Mouse (Mus musculus) limb, embryonic 15.5 days (tissue): ENCODE results near the gene Chpt1. TPM values are rescaled to one million over a fixed set of nuclear protein-coding genes. Genes with fewer than 3 reads are reported as not detected.

Experiments used
- ATAC-seq: fragments of 200-750 bp; cut with Nextera tagmentation; 2 replicates; pipeline ENCODE4 v1.8.0; 2017; ENCODE audit warnings: low read depth, moderate TSS enrichment; ENCODE audit not compliant: insufficient number of reproducible peaks, low FRiP score, low TSS enrichment
- H3K27ac ChIP-seq: fragments of 300-500 bp; sonication (generic); 2 replicates; pipeline ENCODE4 v1.5.1; 2015; ENCODE audit warnings: moderate library complexity, mild to moderate bottlenecking, inconsistent platforms
- H3K27me3 ChIP-seq: fragments of 300-500 bp; sonication (generic); 2 replicates; pipeline ENCODE4 v1.6.1; 2015; ENCODE audit warnings: inconsistent platforms
- H3K36me3 ChIP-seq: fragments of 300-500 bp; sonication (generic); 2 replicates; pipeline ENCODE4 v1.6.1; 2015; ENCODE audit warnings: inconsistent platforms
- H3K4me1 ChIP-seq: fragments of 300-500 bp; sonication (generic); 2 replicates; pipeline ENCODE4 v1.6.1; 2015; ENCODE audit warnings: inconsistent platforms
- H3K4me2 ChIP-seq: fragments of 300-500 bp; sonication (generic); 2 replicates; pipeline ENCODE4 v1.6.1; 2015; ENCODE audit warnings: mild to moderate bottlenecking, inconsistent platforms
- H3K4me3 ChIP-seq: fragments of 300-500 bp; sonication (generic); 2 replicates; pipeline ENCODE4 v1.5.1; 2015; ENCODE audit warnings: mild to moderate bottlenecking, inconsistent platforms
- H3K9ac ChIP-seq: fragments of 300-500 bp; sonication (generic); 2 replicates; pipeline ENCODE4 v1.6.1; 2015; ENCODE audit warnings: inconsistent platforms
- H3K9me3 ChIP-seq: fragments of 300-500 bp; sonication (generic); 2 replicates; pipeline ENCODE4 v1.6.1; 2016; ENCODE audit warnings: inconsistent platforms
- WGBS: fragments of 180-500 bp; shearing (Covaris S2); methylation state at CpG from one replicate; pipeline ENCODE4 v1.1.7; 2015; 5-methylcytosine and 5-hydroxymethylcytosine counted together
- polyA plus RNA-seq: library from polyadenylated mRNA; unstranded; fragments of >200 nt; fragmentation: Nextera tagmentation; extraction: Ambion mirVana; gene quantifications from 2 replicates; pipeline ENCODE4 v1.2.1, GENCODE M21; 2015

The Chpt1 gene
- polyA plus RNA-seq, 1 experiment from 2014 or later = 27.9 TPM

DNA sequence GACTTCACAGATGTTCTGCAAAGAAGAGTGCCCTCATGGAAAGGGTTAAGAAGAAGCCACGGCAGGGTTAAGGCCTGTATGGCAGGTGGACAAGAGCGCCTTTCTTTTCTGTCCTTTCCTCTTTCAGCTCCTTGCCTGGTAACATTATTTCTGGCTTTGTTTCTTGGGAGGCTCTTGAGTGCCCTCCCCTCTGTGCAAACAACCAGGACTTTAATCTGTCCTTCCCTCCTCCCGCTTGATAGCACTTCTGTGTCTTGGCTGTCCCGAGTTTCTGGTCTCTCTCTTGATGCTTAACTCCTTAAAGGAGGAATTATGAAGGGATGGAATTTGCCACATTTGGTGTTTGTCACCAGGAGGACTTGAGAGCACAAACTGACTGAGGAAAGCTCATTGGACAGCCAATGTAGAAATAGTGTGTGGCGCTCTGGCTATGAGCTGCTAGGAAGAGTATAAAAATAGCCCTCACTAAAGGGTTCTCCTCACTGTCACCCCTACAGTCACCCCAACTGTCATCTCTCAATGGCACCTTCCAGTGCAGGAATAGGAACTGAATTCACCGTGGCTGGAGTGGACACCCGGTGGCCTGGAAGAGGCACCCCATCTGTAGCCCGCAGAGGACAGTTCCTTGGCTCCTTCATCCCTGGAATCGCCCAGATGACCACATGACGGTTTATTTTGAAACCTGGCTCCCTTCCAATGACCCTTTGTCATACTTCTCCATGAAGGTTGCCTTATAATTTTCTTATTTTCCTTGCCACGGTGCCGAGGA is 6.8 kb upstream of the Chpt1 start:
- Histone ChIP-seq H3K27me3 (no peaks in the 10 kb centered on the region), H3K4me2 (no peak overlapping the region), H3K9me3 (no peaks in the 10 kb centered on the region), H3K36me3 (no peaks in the 10 kb centered on the region), H3K4me1 (no peaks in the 10 kb centered on the region), H3K4me3 (no peak overlapping the region), H3K9ac (no peak overlapping the region), H3K27ac (no peak overlapping the region)
- WGBS = 81% methylated on average over 12 of the region's 12 CpGs
- ATAC-seq = no peak

DNA sequence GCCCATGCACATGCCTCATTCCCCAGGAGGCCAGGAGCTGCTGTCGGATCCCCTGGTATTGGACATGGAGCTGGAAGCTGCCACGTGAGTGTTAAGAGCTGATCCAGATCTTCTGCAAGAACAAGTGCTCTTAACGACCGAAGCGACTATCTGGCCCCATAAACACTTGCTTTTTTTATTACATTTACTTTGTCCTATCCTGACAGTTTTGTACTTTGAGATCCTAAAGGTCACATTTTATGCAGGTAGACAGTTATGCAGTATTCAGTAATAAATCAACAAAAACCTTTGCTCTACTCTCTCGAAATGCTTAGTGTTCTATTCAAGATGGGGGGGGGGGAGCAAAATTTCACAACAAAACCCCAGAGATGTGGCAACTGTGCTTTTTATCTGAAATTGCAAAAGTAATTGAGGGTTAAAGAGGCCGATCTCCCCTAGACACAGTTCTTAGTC is 3.8 kb upstream of the Chpt1 start:
- peaks cover 6% of the 10 kb centered on the region; the same call in 1 of the 2 replicates for H3K4me1 ChIP-seq
- no peak overlapping the region for H3K4me2 ChIP-seq
- no peak for ATAC-seq
- no peaks in the 10 kb centered on the region for H3K36me3 ChIP-seq
- WGBS = 49% methylated on average over 7 of the region's 7 CpGs
- no peak overlapping the region for H3K9ac ChIP-seq
- no peak overlapping the region for H3K27ac ChIP-seq
- H3K4me3 ChIP-seq = no peak overlapping the region
- no peaks in the 10 kb centered on the region for H3K27me3 ChIP-seq
- no peaks in the 10 kb centered on the region for H3K9me3 ChIP-seq

DNA sequence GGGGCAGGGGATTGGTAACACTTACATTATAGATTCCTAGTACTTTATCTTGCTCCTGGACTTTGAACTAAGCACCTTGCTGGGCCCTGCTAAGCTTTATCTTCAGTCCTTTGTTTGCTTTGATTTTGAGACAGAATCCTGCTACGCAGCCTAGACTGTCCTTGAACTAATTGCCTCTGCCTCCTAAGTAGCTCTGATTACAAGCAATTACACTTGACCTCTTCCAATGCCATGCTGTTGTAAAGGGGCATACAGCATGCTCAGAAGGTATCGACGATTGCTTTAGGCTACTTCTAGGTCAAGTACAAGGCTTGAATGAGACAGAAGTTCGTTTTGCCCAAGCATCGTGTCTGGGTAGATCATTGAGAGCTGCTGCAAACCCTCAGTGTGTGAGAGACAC is 1.4 kb upstream of the Chpt1 start:
- H3K27me3 ChIP-seq = no peaks in the 10 kb centered on the region
- WGBS = 61% methylated on average over 5 of the region's 5 CpGs
- H3K4me2 ChIP-seq = no peak overlapping the region
- no peak overlapping the region for H3K27ac ChIP-seq
- H3K4me3 ChIP-seq = no peak overlapping the region
- H3K36me3 ChIP-seq = no peaks in the 10 kb centered on the region
- no peak overlapping the region for H3K9ac ChIP-seq
- H3K9me3 ChIP-seq = no peaks in the 10 kb centered on the region
- ATAC-seq = no peak
- H3K4me1 ChIP-seq = peaks cover 10% of the 10 kb centered on the region; the same call in 1 of the 2 replicates

DNA sequence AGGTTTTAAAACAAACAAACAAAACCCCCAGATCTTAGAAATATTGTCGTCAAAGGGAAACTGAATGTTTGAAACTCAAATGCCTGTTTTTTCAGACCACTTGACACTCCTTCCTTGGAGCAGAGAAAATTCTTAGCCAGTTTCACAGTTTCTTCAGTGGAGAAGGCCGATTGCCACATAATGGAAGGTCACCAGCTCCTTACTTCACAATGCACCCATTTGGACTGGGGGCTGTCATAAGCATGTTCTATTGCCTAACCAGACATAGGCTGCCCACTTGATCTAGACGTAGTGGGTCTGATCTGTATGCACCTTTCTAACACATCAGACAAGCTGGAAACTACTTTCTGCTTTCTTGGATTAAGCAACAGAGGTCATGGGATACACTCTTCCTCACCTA is 608 bp upstream of the Chpt1 start:
- no peak for ATAC-seq
- Histone ChIP-seq H3K9me3 (no peaks in the 10 kb centered on the region), H3K4me3 (peak overlapping the region; percentile 81; the same call in 1 of the 2 replicates), H3K9ac (no peak overlapping the region), H3K27me3 (no peaks in the 10 kb centered on the region), H3K27ac (no peak overlapping the region), H3K4me2 (no peak overlapping the region), H3K4me1 (peaks cover 10% of the 10 kb centered on the region; the same call in 1 of the 2 replicates), H3K36me3 (no peaks in the 10 kb centered on the region)
- 67% methylated on average over 3 of the region's 3 CpGs for WGBS

DNA sequence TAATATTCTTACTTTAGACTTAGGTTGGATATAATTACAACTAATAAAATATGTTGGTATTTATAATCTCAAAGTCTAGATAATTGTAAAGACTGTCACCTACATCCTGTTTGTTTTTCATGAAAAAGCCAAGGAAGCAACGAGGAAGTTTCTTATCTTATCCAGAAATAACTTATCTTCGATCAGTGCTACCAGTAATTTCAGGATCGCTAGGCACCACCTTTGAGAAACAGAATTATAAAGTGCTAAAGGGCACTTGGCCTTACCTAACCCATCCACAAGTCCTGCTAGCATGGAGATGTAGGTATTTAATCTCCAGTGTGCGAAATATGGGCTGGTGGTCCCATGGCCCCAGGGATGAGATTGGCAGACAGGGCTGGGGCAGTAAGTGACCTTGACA is 954 bp downstream of the Chpt1 start:
- Histone ChIP-seq H3K4me1 (peaks cover 10% of the 10 kb centered on the region; the same call in 1 of the 2 replicates), H3K27me3 (no peaks in the 10 kb centered on the region), H3K36me3 (no peaks in the 10 kb centered on the region), H3K27ac (no peak overlapping the region), H3K4me3 (peak overlapping the region; percentile 81), H3K4me2 (peak overlapping the region; percentile 77), H3K9ac (peak overlapping the region; percentile 68), H3K9me3 (no peaks in the 10 kb centered on the region)
- ATAC-seq = no peak
- 50% methylated on average over 4 of the region's 4 CpGs for WGBS

DNA sequence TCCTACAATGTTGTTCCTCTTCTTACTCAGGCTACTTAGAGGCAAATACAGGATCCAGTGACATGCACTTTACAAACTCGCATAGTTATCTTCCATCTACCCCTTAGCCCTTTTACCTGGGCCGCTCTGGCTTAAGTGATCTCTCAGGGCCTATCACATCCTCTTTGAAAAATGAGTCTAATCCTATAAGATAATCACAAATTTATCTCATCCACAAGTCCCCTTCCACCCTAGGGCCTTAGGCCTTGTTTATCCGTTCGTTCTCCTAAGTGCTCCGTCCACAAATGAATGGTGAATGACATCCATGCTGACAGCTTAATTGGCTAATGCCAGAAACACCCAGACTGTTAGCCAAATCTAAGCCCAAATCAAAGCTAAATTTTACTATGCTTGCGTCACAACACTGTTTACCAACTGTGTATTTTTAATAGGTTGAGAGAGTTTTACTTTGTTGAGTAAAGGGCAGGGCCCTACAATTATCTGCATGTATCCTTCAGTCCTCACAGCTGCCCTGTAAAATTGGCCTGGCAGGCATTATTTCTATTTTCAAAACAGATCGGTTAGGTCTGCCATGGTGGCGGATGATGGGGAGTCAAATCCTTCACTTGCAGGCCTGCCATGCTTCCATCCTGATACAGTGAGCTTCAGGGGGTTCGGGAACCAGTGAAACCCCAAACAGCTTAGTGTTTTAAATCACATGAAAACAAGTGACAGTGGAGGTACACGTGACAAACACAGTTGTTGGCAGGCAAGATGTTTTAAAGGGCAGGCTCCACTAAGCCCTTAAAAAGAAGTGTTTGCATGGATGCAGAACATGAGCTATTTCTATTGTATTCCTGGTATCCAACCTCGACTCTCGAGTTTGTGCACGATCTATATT is 1.7 kb downstream of the Chpt1 start:
- H3K4me3 ChIP-seq = no peak overlapping the region
- no peak overlapping the region for H3K4me2 ChIP-seq
- no peaks in the 10 kb centered on the region for H3K9me3 ChIP-seq
- H3K9ac ChIP-seq = no peak overlapping the region
- H3K36me3 ChIP-seq = no peaks in the 10 kb centered on the region
- H3K27ac ChIP-seq = no peak overlapping the region
- H3K4me1 ChIP-seq = peaks cover 12% of the 10 kb centered on the region
- ATAC-seq = no peak
- WGBS = 59% methylated on average over 13 of the region's 13 CpGs
- no peaks in the 10 kb centered on the region for H3K27me3 ChIP-seq

DNA sequence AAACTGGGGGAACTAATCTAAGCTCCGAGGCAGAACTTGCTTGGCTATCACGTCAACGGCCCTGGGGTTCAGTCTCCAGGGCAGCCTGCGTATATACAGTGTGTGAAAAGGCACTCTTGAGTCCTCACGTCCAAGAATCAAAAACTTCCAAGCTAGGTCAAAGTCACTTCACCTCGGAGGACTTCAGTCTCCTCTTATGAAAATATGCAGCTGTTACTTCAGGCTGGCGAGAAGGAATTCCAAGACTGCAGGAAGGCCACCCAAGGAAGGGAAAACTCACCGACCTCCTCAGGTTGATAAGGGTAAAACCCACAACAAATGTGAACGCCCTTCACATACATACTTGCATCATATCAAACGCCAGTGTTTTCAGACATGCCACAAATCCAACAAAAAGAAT is 2.5 kb downstream of the Chpt1 start:
- Histone ChIP-seq H3K9me3 (no peaks in the 10 kb centered on the region), H3K4me3 (no peak overlapping the region), H3K9ac (no peak overlapping the region), H3K4me2 (no peak overlapping the region), H3K27me3 (no peaks in the 10 kb centered on the region), H3K27ac (no peak overlapping the region), H3K4me1 (peaks cover 17% of the 10 kb centered on the region), H3K36me3 (no peaks in the 10 kb centered on the region)
- ATAC-seq = no peak
- WGBS = 66% methylated on average over 10 of the region's 10 CpGs

DNA sequence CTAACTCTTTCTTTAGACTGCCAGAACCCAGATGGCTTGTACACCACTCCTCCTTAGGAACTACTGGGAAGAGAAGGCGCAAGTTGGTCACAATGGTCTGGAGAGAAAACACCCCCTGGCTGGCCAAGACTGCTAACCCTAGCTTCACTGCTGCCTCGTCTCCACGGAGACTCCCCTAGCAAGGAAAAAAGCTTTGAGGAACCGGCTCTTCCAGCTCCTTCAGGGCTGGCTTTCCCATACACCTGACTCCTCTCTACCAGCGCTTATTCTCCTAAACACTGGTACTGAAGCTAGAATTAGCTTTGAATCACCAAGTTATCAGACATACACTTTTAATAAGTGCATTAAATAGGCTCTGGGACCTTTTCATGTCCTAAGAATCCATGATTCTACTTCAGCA is 3.9 kb downstream of the Chpt1 start:
- 70% methylated on average over 5 of the region's 5 CpGs for WGBS
- Histone ChIP-seq H3K9me3 (no peaks in the 10 kb centered on the region), H3K27me3 (no peaks in the 10 kb centered on the region), H3K9ac (no peak overlapping the region), H3K27ac (no peak overlapping the region), H3K4me1 (peaks cover 20% of the 10 kb centered on the region), H3K4me2 (no peak overlapping the region), H3K4me3 (no peak overlapping the region), H3K36me3 (no peaks in the 10 kb centered on the region)
- ATAC-seq = no peak

DNA sequence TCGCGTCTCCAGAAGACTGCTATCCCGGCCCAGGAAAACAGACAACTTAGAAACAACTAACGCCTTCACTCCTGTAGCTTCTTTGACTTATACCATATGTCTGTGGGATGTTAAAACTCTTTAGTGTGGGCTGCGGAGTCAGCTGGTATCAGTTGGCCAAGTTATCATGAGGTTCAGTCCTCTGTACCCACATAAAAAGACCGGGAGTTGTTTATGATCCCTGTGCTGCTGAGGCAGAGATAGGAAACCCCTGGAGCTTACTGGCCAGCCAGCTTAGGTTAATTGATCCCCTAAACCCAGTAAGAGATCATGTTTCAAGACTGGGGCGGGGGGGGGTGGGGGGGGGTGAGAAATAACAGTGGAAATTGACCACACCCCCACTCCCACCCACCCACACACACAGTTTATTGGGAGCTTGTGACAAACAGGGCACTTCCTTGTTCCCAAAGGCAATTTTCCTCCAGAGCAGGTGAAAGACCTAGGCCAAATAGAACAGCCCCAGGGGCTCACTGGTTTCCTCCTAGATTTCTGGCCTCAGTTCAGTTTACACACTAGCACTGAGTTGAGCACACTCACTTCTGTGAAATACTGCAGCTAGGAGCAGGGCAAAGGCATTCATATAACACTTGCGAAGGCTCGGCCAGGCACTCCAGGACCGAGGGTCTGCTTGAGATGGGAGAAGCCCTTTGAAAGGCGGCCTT is 6.9 kb downstream of the Chpt1 start:
- Histone ChIP-seq H3K27me3 (no peaks in the 10 kb centered on the region), H3K4me3 (no peak overlapping the region), H3K4me1 (peaks cover 10% of the 10 kb centered on the region), H3K9ac (no peak overlapping the region), H3K27ac (no peak overlapping the region), H3K9me3 (no peaks in the 10 kb centered on the region), H3K36me3 (no peaks in the 10 kb centered on the region), H3K4me2 (no peak overlapping the region)
- no peak for ATAC-seq
- WGBS = 31% methylated on average over 11 of the region's 11 CpGs

DNA sequence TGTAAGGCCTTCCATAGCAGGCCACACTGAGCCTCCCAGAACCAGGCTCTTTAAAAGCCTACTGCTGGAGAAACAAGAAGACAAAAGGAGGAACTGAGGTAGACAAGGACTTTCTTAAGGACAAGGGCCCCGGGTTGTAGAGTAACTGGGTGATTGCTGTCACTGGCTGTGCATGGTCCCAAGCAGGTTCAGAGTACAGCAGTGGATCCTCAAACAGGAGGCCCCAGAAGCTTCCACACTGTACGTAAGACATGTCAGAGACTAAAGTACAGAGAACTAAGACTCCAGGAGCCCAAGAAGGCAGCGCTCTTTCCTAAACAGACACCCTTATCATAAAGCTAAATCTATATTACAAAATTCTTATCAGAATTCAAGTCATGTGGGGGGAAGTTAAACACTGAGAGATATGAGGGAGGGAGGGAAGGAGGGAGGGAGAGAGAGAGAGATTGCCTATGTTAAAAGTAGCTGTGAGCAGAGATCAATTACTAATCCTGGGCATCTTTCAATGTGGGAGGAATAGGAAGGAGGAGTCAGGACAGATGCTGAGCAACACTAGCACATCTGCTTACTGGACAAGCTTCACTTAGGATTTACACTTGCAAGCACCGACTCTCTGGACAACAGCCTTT is 8.8 kb downstream of the Chpt1 start:
- Histone ChIP-seq H3K4me3 (no peak overlapping the region), H3K27ac (no peak overlapping the region), H3K27me3 (no peaks in the 10 kb centered on the region), H3K4me2 (no peak overlapping the region), H3K4me1 (peaks cover 10% of the 10 kb centered on the region), H3K9ac (no peak overlapping the region), H3K36me3 (no peaks in the 10 kb centered on the region), H3K9me3 (no peaks in the 10 kb centered on the region)
- 76% methylated on average over 4 of the region's 4 CpGs for WGBS
- no peak for ATAC-seq

DNA sequence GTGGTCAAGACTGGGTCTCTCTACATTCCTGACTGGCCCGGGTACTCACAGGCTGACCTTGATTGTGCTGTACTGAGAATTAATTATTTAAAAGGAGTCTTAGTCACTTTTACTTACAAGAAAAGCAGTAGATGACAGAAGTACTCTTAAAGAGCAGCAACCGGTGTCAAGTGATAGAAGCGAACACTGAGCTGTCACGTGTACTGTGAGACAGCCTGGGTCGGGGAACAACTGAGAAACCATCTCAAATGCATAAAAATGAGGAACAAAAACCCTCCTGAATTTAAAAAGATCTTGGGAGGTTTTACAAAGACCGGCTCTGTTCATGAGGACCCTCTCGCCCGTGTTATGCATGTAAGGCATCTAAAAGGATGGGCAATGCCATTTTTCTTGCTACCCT is 11.2 kb downstream of the Chpt1 start:
- H3K4me1 ChIP-seq = peaks cover 10% of the 10 kb centered on the region
- 79% methylated on average over 8 of the region's 8 CpGs for WGBS
- ATAC-seq = no peak
- no peak overlapping the region for H3K4me3 ChIP-seq
- no peak overlapping the region for H3K4me2 ChIP-seq
- H3K36me3 ChIP-seq = no peaks in the 10 kb centered on the region
- H3K9me3 ChIP-seq = no peaks in the 10 kb centered on the region
- H3K27me3 ChIP-seq = no peaks in the 10 kb centered on the region
- H3K9ac ChIP-seq = no peak overlapping the region
- H3K27ac ChIP-seq = no peak overlapping the region
